8 mouse cellular contexts compared by ENCODE assay signal in the genomic region with DNA sequence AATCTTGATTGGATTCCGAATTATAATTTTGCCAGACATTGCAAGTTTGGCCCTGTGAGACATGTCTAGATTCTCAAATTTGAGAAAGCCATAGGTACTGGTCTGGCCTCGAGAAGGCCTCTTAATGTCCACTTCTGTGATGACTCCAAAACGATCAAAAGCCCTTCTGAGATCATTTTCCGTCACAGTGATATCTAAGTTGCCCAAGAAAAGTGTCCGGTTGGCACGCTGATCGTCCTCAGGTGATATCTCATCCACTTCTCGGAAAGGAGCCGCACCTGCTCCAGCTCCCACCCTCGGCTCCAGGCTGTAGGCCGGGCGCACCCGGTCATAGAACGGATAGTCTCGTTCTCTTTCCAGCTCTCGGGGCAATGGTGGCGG. TPM values are rescaled to one million over a fixed set of nuclear protein-coding genes. Genes with fewer than 3 reads are reported as not detected.
DNase-seq lines count a peak whose midpoint lies in the region; ATAC-seq and TF ChIP-seq lines count a peak whose summit lies in the region.

No protein-coding gene starts in this region.

- H3K27ac ChIP-seq in embryonic facial prominence, embryonic 13.5 days = no peak overlapping the region
- H3K27ac ChIP-seq in intestine, embryonic 15.5 days = peak overlapping the region; percentile 91; the same call in 1 of the 2 replicates
- peak overlapping the region; percentile 92 for H3K27ac ChIP-seq in neural tube, embryonic 13.5 days (replicated peaks)

- TF ChIP-seq CTCF in lung, adult 2 months (IDR thresholded peaks at IDR 0.05; ENCODE audit: insufficient read depth, low read length) = no peak

- peak overlapping the region; percentile 92 for H3K4me3 ChIP-seq in lung, adult 2 months (replicated peaks; ENCODE audit: extremely low read depth, low read depth, low read length)
- peak overlapping the region; percentile 94 for H3K4me3 ChIP-seq in embryonic facial prominence, embryonic 13.5 days
- H3K4me3 ChIP-seq in intestine, embryonic 15.5 days (replicated peaks) = peak overlapping the region; percentile 84
- H3K4me3 ChIP-seq in neural tube, embryonic 13.5 days = peak overlapping the region; percentile 93

- no peaks in the 10 kb centered on the region for H3K27me3 ChIP-seq in embryonic facial prominence, embryonic 13.5 days
- H3K27me3 ChIP-seq in intestine, embryonic 15.5 days (replicated peaks) = no peaks in the 10 kb centered on the region
- no peaks in the 10 kb centered on the region for H3K27me3 ChIP-seq in neural tube, embryonic 13.5 days

- no peak for TF ChIP-seq POLR2A in lung, adult 2 months (IDR thresholded peaks at IDR 0.05; ENCODE audit: borderline replicate concordance, extremely low read depth, low read depth, low read length)

- H3K36me3 ChIP-seq in embryonic facial prominence, embryonic 13.5 days = peaks cover 20% of the 10 kb centered on the region
- H3K36me3 ChIP-seq in intestine, embryonic 15.5 days = peaks cover 11% of the 10 kb centered on the region
- peaks cover 14% of the 10 kb centered on the region for H3K36me3 ChIP-seq in neural tube, embryonic 13.5 days

- no peaks in the 10 kb centered on the region for H3K9me3 ChIP-seq in embryonic facial prominence, embryonic 13.5 days
- H3K9me3 ChIP-seq in intestine, embryonic 15.5 days = no peaks in the 10 kb centered on the region
- no peaks in the 10 kb centered on the region for H3K9me3 ChIP-seq in neural tube, embryonic 13.5 days

- ATAC-seq in embryonic facial prominence, embryonic 13.5 days (ENCODE audit: insufficient number of reproducible peaks, insufficient read depth, low FRiP score, low TSS enrichment, low read depth) = no peak
- no peak for ATAC-seq in intestine, embryonic 15.5 days
- ATAC-seq in neural tube, embryonic 13.5 days (ENCODE audit: low read depth) = no peak

- peak overlapping the region; percentile 92 for H3K4me2 ChIP-seq in embryonic facial prominence, embryonic 13.5 days
- peak overlapping the region; percentile 81 for H3K4me2 ChIP-seq in intestine, embryonic 15.5 days (replicated peaks)
- peak overlapping the region; percentile 98 for H3K4me2 ChIP-seq in neural tube, embryonic 13.5 days

- WGBS in lung, adult 2 months = 19% methylated on average over 17 of the region's 17 CpGs
- WGBS in embryonic facial prominence, embryonic 13.5 days = 18% methylated on average over 17 of the region's 17 CpGs
- WGBS in intestine, embryonic 15.5 days = 15% methylated on average over 17 of the region's 17 CpGs
- 23% methylated on average over 17 of the region's 17 CpGs for WGBS in neural tube, embryonic 13.5 days

- no peak for DNase-seq in lung, adult 2 months
- DNase-seq in lung, postnatal 36 days = no peak
- DNase-seq in urinary bladder, postnatal 4 days (ENCODE audit: low spot score in 2 of 2) = no peak
- DNase-seq in layer of hippocampus, postnatal 10 days (ENCODE audit: low spot score in 2 of 2) = no peak
- no peak for DNase-seq in cerebellum, postnatal 36 days

- H3K4me1 ChIP-seq in lung, adult 2 months (ENCODE audit: control insufficient read depth, insufficient read depth, low read length) = peaks cover 15% of the 10 kb centered on the region
- H3K4me1 ChIP-seq in embryonic facial prominence, embryonic 13.5 days = peaks cover 24% of the 10 kb centered on the region
- H3K4me1 ChIP-seq in intestine, embryonic 15.5 days (replicated peaks) = peaks cover 20% of the 10 kb centered on the region
- H3K4me1 ChIP-seq in neural tube, embryonic 13.5 days (replicated peaks) = peaks cover 45% of the 10 kb centered on the region

- peak overlapping the region; percentile 96 for H3K9ac ChIP-seq in embryonic facial prominence, embryonic 13.5 days
- peak overlapping the region; percentile 89 for H3K9ac ChIP-seq in intestine, embryonic 15.5 days
- peak overlapping the region; percentile 87 for H3K9ac ChIP-seq in neural tube, embryonic 13.5 days

RNA-seq across cellular contexts. Expression of gene Rbm15, which starts 1.7 kb away (rescaled TPM):
- polyA plus RNA-seq in lung, adult 2 months (2012; rRNA removed) = 5.4 and 6.0 TPM in 2 replicates
- 15.5 and 15.8 TPM in 2 replicates for polyA plus RNA-seq in embryonic facial prominence, embryonic 13.5 days (2015; fragmentation: Nextera tagmentation; extraction: Ambion mirVana)
- 13.9 and 15.1 TPM in 2 replicates for polyA plus RNA-seq in intestine, embryonic 15.5 days (2015; fragmentation: Nextera tagmentation; extraction: Ambion mirVana)
- polyA plus RNA-seq in neural tube, embryonic 13.5 days (2015; fragmentation: Nextera tagmentation; extraction: Ambion mirVana) = 8.4 TPM in 2 replicates
- 10 to 100 TPM; 23.4 to 25.1 TPM for total RNA-seq in layer of hippocampus, postnatal 10 days (2021)

RNA-seq across cellular contexts. Expression of gene Slc16a4, which starts 40.7 kb away (rescaled TPM):
- 0.19 and 0.44 TPM in 2 replicates for polyA plus RNA-seq in lung, adult 2 months (2012; rRNA removed)
- 3.6 and 5.3 TPM in 2 replicates for polyA plus RNA-seq in embryonic facial prominence, embryonic 13.5 days (2015; fragmentation: Nextera tagmentation; extraction: Ambion mirVana)
- polyA plus RNA-seq in intestine, embryonic 15.5 days (2015; fragmentation: Nextera tagmentation; extraction: Ambion mirVana) = 2.5 and 2.7 TPM in 2 replicates
- 1.9 and 2.0 TPM in 2 replicates for polyA plus RNA-seq in neural tube, embryonic 13.5 days (2015; fragmentation: Nextera tagmentation; extraction: Ambion mirVana)
- total RNA-seq in layer of hippocampus, postnatal 10 days (2021) = 1 to 10 TPM; 2.3 TPM

RNA-seq across cellular contexts. Expression of gene Lamtor5, which starts 53.1 kb away (rescaled TPM):
- 85.9 and 111 TPM in 2 replicates for polyA plus RNA-seq in lung, adult 2 months (2012; rRNA removed)
- polyA plus RNA-seq in embryonic facial prominence, embryonic 13.5 days (2015; fragmentation: Nextera tagmentation; extraction: Ambion mirVana) = 194 and 201 TPM in 2 replicates
- polyA plus RNA-seq in intestine, embryonic 15.5 days (2015; fragmentation: Nextera tagmentation; extraction: Ambion mirVana) = 200 and 209 TPM in 2 replicates
- 220 and 227 TPM in 2 replicates for polyA plus RNA-seq in neural tube, embryonic 13.5 days (2015; fragmentation: Nextera tagmentation; extraction: Ambion mirVana)
- 10 to 100 TPM; 55.2 to 60.4 TPM for total RNA-seq in layer of hippocampus, postnatal 10 days (2021)
